Mouse (Mus musculus) thymus, postnatal 4 days (tissue): ENCODE results near the gene Zfp217.

ENCODE experiments used
- DNase-seq: peaks from one replicate; pipeline ENCODE4 v3.0.0; 2021

Gene Zfp217

DNA sequence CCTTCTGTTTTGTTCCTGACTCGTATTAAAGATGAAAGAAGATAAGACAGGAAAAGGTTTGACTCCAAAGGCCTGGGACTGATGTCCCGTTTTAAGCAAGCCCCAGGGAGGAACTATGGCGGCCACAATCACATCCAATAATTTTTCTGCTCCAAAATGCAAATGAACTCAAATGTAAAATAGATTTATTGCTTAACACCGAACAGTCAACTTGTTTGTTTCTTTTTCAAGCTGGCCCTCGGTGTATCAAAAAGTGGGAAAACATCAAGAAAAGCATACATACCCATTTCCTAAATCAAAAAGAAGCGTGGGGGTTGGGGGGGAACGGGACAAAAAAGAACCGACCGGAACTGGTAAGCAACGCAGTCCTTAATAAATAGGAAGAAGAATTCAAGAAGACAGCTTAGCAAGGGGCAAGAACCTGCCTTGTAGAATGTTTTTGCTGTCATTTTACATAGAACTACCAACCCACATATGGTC, 15.9 kb downstream of the Zfp217 start:
- no peak for DNase-seq

- peak; percentile 98 for DNase-seq
These were observed 16.9 kb downstream of the Zfp217 start for GRCm38 (mm10) chr2:170130780-170131645.

DNA sequence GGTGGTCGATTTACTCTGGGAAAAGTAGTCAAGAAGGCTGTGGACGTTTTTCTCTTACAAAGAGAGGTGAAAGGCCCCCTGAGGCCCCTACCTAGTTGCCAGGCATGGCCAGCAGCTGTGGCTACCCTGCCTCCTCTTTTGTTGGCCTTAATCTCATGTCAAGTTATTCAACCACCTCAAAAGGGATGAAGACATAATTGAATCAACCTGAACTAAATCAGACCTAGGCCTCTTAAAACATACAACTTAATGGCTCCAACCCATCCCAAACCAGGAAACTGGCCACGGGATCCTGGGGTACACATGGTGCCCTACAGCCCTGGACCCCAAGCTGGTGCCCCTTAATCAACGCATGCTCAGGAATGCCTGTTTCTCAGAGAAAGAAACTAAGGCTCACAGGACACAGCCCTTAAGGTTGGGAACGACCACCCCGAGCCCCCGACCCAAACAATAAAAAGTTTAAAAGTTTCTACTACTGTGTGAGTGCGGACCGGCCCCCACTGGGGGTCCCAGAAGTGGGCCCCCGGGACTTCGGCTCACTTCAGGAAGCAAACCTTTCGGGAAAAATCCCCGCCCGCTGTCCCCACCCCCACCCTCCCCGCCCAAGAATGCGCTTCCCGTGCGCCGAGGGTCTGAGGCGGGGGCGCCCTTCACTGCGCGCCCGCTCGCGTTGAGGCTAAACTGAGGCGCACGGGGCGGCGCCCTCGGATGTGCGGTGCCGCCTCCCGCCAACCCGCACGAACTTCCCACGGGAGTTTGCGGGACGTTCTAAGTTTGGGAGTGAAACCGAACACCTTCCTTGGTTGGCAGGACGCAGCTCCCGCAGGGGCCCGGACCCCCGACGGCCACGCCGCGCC, 17.8 kb downstream of the Zfp217 start:
- DNase-seq: peak; percentile 74

GRCm38 (mm10) chr2:170129248-170129922, 18.5 kb downstream of the Zfp217 start:
- no peak for DNase-seq

- peak; percentile 43 for DNase-seq
These were observed 19.2 kb downstream of the Zfp217 start for GRCm38 (mm10) chr2:170128461-170129247.

DNA sequence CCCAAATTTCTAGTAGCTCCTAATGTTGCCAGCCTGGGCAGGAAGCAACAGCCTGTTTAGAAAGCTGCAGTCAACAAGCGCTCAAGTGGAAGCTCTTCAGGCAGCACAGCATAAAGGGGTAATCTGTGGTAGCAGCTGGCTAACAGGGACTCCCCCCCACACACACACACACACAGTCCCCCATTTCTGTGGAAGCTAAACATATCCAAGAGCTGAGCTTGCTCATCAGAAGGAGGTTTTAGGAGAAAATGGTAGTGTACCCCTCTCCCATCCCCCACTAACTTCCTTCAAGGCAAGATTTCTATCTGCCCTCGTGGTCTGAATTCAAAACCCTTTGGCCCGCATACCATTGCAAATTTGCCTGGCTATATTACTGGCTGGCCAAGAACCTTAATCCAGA, 20.4 kb downstream of the Zfp217 start:
- no peak for DNase-seq

- DNase-seq: no peak
These were observed 21.6 kb downstream of the Zfp217 start for GRCm38 (mm10) chr2:170126266-170126665.

DNA sequence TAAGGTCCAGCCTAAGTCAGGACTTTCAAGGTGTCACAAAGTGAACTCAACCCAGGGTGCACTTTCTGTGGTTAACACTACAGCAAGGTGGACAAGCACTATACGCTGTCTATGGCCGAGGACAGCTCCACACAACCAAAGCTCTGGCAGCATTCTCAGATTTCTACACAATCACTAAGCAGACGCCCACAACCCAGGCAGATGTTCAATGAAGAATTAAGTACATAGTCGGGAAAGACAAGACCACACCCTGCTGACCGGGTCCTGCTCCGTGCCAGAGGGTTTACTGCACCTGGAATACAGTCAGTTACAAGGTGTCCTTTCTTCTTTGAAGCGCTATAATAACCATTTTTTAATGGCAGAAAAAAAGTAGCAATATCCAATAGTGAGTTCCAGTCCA, 25.7 kb downstream of the Zfp217 start:
- no peak for DNase-seq

DNA sequence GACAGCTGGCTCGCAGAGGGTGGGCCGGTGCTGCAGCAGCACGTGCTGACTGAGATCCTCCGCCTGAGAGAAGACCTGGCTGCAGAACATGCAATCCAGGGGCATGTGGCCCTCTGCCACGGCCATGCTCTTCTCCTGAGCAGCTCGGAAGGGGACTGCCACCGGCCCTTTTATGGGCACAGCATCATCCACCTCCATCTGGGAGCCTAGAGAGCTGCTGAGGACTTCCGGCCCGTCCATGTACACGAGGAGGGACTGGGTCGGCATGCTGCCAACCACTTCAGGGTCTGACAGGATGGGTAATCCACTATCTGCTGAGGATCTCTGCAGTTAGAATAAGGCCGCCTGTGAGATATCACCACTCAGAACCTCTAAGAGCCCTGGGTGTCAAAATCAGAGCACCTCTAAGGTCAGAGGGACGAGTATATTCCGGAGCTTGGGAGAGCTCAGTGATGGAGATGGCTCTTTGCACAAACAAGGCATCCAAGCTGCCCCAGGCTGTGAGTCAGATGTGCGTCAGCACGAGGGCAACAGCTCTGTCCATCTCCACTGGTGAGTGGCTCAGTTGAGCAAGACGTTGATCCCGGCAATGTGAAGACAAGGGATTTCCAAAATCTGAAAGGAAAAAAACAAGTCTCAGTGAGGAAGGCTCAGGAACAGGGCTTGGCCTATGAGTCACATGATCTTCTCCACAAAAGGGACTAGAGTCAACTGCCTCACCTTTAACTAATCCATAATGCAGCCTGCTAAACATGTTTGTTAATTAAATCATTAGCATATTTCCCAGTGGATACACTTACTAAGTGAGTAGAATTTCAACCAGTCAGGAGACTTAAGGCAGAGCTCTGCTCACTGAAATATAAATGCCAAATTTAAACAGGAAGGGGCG, 27.5 kb downstream of the Zfp217 start:
- DNase-seq: no peak

DNA sequence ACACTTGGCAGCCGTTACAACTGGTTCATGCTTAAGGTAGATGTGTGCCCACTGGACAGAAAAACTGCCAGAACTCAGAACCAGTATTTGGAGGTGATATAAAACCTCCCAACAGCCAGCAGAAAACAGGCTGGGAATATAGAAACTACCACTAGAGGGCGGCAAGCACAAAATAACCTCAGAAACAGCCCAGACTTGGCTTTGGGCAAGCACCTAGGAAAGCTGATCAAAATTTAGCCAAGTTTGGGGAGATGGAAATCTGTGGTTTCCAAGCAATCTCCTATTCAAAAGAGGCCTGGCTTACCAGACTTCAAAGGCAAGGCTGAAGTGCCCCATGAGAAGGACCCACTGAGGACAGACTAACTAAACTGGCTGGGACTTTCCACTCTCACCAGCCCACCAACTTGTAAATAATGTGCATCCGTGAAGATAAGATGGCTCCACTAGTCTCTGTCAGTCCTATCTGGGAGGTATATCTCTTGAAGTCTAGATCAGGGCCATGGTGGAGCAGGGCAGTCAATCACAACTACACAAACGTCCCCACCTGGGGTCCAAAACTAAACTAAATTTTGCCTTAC, 31.1 kb downstream of the Zfp217 start:
- peak; percentile 73 for DNase-seq

DNA sequence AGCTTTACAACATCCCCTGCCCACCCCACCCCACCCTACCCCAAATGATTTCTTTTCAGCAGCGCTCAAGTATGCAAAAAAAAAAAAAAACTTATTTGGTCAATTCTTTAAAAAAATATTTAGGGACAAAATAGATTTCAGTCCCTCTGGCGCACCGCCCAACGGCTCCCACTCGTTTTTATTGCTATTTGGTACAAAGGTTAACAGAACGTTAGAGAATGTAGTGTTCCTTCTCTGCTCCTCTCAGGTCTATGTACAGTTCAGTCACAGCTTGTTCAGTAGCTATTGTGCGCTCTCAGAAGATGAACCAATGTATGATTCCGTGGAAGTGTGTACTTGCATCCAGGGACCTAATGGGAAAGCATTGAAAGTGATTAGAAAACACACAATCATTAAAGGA, 37.6 kb downstream of the Zfp217 start:
- DNase-seq: no peak

- DNase-seq: no peak
These were observed 38.4 kb downstream of the Zfp217 start for GRCm38 (mm10) chr2:170109528-170109927.

GRCm38 (mm10) chr2:170107791-170108190, 40.1 kb downstream of the Zfp217 start:
- no peak for DNase-seq

DNA sequence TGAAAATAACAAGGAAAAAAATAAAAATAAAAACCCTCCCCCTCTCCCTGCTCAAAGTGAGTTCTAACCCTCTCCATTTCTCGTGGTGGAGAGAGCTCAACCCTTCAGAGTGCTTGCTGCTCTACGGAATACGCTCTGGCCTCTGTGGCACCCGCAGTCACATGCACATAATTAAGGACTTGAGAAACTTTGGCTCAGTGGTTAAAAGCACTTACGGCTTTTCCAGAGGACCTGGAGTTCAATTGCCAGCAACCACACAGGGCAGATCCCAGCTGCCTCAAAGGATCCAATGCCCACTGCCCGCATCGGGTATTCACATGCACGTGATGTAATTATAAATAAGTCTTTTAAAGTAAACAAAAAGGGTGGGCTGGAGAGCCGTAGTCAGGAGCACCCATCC, 41.9 kb downstream of the Zfp217 start:
- no peak for DNase-seq

DNA sequence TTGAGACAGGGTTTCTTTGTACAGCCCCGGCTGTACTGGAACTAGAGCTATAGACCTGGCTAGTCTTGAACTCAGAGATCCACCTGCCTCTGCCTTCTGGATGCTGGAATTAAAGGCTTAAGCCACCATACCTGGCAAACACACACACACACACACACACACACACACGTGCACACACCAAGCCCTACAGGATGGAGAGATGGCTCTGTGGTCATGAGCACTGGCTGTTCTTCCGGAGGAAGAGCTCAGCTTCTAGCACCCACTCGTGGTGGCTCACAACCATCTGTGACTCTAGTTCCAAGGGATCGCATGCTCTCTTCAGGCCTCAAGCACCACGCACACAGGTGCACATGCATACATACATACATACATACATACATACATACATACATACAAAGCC, 43.5 kb downstream of the Zfp217 start:
- no peak for DNase-seq

GRCm38 (mm10) chr2:170103852-170104251, 44.1 kb downstream of the Zfp217 start:
- DNase-seq: peak; percentile 84

DNA sequence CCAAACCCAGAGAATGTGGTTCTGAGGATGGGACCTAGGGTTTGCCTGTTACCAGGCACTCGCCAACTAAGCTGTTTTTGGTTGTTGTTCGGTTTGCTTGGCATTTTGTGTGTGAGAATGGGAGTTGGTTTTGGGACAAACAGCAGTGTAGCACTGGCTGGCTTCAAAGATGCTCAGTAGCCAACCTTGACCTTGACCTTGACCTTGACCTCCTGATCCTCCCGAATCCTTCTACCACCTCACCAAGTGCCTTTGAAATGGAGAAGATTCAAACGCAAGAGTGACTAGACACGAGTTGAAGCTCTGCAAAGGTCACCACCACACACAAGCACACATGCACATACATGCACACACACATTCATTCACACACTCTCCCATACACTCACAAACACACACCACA, 44.6 kb downstream of the Zfp217 start:
- DNase-seq: no peak

DNA sequence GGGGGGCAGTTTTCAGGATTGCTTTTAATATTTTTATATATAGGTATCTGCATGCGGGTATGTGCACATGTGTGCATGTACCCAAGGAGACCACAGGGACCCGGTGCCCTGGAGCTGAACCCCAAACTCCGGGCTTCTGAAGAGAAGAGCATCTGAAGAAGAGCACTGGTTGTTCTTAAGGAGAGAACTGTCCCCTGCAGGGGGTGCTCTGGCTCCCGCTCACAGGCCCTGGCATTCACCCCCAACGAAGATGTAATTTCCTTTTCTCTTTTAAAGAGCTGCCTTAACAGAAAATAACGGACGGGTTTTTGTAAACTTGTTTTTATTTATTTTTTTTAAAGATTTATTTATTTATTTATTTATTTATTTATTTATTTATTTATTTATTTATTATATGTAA, 46.0 kb downstream of the Zfp217 start:
- peak; percentile 56 for DNase-seq

- DNase-seq: peak; percentile 98
These were observed 46.8 kb downstream of the Zfp217 start for GRCm38 (mm10) chr2:170101132-170101531.

GRCm38 (mm10) chr2:170094871-170095270, 53.0 kb downstream of the Zfp217 start:
- DNase-seq: no peak

GRCm38 (mm10) chr2:170094220-170094619, 53.7 kb downstream of the Zfp217 start:
- DNase-seq: no peak
